Mouse (Mus musculus) G1E (cell line): Measurements from ENCODE around the gene Wipi1.

ENCODE experiments used
- CTCF ChIP-seq: IDR thresholded peaks from 2 replicates; pipeline ENCODE4 v1.5.1; 2012; ENCODE audit warnings: low read depth, low read length, inconsistent platforms, mixed read lengths
- GATA1 ChIP-seq: IDR thresholded peaks from 2 replicates; pipeline ENCODE4 v1.6.1; 2012; ENCODE audit warnings: borderline replicate concordance, low read length, inconsistent platforms, mixed read lengths
- GATA2 ChIP-seq: IDR thresholded peaks from 2 replicates; pipeline ENCODE4 v1.6.1; 2012; ENCODE audit warnings: low read depth, low read length, inconsistent platforms, borderline replicate concordance
- TAL1 ChIP-seq: conservative IDR thresholded peaks from 2 replicates; pipeline ENCODE4 v1.6.1; 2012; ENCODE audit warnings: low read depth, low read length, inconsistent platforms, mixed read lengths

- no peak for TF ChIP-seq CTCF
- no peak for TF ChIP-seq GATA1
- TF ChIP-seq GATA2: no peak
- TF ChIP-seq TAL1: no peak
Measured at GRCm38 (mm10) chr11:109524869-109525268, 86.9 kb downstream of the Wipi1 start.
